Mouse (Mus musculus) heart, adult 2 months (tissue): ENCODE measurements around the gene Rbm48. TPM values are rescaled to one million over a fixed set of nuclear protein-coding genes. Genes with fewer than 3 reads are reported as not detected.

ENCODE experiments used
- DNase-seq, 2 experiments: peaks; one replicate each; pipeline ENCODE4 v3.0.0; 2021
- H3K27ac ChIP-seq: fragments of 200-600 bp; 2 replicates; pipeline ENCODE4 v1.8.1; 2022
- H3K27me3 ChIP-seq: fragments of 200-500 bp; 2 replicates; pipeline ENCODE4 v1.6.1; 2012; ENCODE audit warnings: mild to moderate bottlenecking, low read length, inconsistent platforms, mixed read lengths; ENCODE audit not compliant: control insufficient read depth, insufficient read depth
- H3K36me3 ChIP-seq: fragments of 200-500 bp; 2 replicates; pipeline ENCODE4 v1.6.1; 2012; ENCODE audit warnings: low read length, inconsistent platforms; ENCODE audit not compliant: control insufficient read depth, insufficient read depth
- H3K4me1 ChIP-seq: fragments of 200-500 bp; 2 replicates; pipeline ENCODE4 v1.6.1; 2011; ENCODE audit warnings: low read length; ENCODE audit not compliant: control insufficient read depth, insufficient read depth
- H3K4me3 ChIP-seq: fragments of 200-600 bp; 2 replicates; pipeline ENCODE4 v1.8.1; 2022
- H3K79me2 ChIP-seq: fragments of 200-500 bp; replicated peaks from 2 replicates; pipeline ENCODE4 v1.6.1; 2012; ENCODE audit warnings: mild to moderate bottlenecking, inconsistent platforms, low read length, moderate library complexity, mixed read lengths; ENCODE audit not compliant: control insufficient read depth, insufficient read depth
- H3K9ac ChIP-seq: fragments of 200-500 bp; 2 replicates; pipeline ENCODE4 v1.6.1; 2012; ENCODE audit warnings: low read depth, mild to moderate bottlenecking, control low read depth, inconsistent platforms, low read length, mixed read lengths
- CTCF ChIP-seq: fragments of 200-600 bp; IDR thresholded peaks from 2 replicates; pipeline ENCODE4 v1.8.1; 2022; ENCODE audit warnings: antibody characterized with exemption, mild to moderate bottlenecking, moderate library complexity
- EP300 ChIP-seq: fragments of 200-500 bp; IDR thresholded peaks from 2 replicates; pipeline ENCODE4 v1.6.1; 2011; ENCODE audit warnings: low read depth, low read length, control low read depth; ENCODE audit not compliant: insufficient read depth
- POLR2A ChIP-seq: fragments of 200-500 bp; IDR thresholded peaks from 2 replicates; pipeline ENCODE4 v1.6.1; 2011; ENCODE audit warnings: mild to moderate bottlenecking, low read depth, low read length, control low read depth; ENCODE audit not compliant: insufficient read depth
- WGBS: fragments of 180-500 bp; shearing (Covaris S2); methylation state at CpG from one replicate; pipeline ENCODE4 v1.1.7; 2018; 5-methylcytosine and 5-hydroxymethylcytosine counted together
- intact Hi-C: fragments of 180-260 bp; cut with DNase I; formaldehyde crosslinking; loops from one replicate; pipeline ENCODE4 v1.15.1; 2025
- polyA plus RNA-seq: library from polyadenylated mRNA; depleted of rRNA; stranded (reverse); fragments of >200 nt; gene quantifications from 2 replicates; pipeline ENCODE4 v1.2.3, GENCODE M21; 2012; rRNA removed
- total RNA-seq, 2 experiments: library from RNA; stranded (reverse); gene quantifications; 2 replicates each; pipeline ENCODE4 v1.2.3; 2021

The Rbm48 gene
- total and polyA plus RNA-seq, 3 experiments, result 2.8 to 5.0 (median 3.5) TPM

- H3K4me3 ChIP-seq, result peak overlapping the region; percentile 94
- DNase-seq, result no peak
- peaks cover 10% of the 10 kb centered on the region for H3K79me2 ChIP-seq
- WGBS, result 9% methylated on average over 7 of the region's 7 CpGs
- no peak for TF ChIP-seq POLR2A
- TF ChIP-seq EP300, result no peak
- no peak for TF ChIP-seq CTCF
- H3K27me3 ChIP-seq, result no peaks in the 10 kb centered on the region
- peaks cover 8% of the 10 kb centered on the region for H3K36me3 ChIP-seq
- H3K27ac ChIP-seq, result peak overlapping the region; percentile 95; the same call in 1 of the 2 replicates
- intact Hi-C loops, result no loop called here
- peaks cover 10% of the 10 kb centered on the region for H3K4me1 ChIP-seq
- peak overlapping the region; percentile 98 for H3K9ac ChIP-seq
Measured at GRCm38 (mm10) chr5:3544480-3544769, 52.0 kb downstream of the Rbm48 start.

DNA sequence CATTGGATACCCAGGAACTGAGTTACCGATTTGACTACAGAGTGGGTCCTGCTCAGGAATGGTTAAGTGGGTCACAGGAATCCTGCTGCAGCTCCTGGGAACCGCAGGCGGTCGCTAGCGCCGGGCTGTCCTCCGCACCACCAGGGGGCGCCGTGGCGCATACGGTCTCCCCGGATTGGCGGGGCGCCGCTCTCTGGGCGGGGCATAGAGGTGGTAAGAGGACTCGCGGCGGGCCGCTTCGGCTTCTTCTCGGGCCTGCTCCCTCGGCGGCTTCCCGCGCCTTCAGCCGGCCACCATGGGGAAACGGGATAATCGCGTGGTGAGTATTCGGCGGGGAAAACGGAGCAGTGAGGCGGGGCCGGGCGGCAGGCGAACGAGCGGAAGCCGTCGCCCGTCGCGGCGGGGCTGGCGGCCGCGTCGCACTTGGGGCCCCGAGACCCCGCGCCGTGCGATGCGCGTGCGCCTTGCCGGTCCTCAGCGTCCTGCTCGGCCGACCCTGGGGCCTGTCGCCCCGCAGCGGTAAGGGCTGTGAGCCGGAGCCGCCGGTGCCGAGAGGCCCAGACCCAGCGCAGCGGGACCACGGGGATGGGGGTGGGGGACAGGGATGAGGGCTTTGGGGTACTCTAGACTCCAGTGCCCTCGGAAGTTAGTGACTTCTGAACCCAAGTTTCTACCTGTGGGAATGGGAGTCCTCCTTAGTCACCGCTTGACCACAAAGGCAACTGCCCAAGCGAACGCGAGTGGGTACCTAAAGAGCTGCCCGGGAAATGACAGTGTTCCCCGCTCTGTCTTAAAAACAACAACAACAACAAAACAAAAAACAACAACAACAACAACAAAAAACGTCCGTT, 52.5 kb downstream of the Rbm48 start, which contains the start of gene Fam133b:
Fam133b (plus strand) TSS at position 205 of the 851 bp plus-strand sequence.
- Histone ChIP-seq H3K4me1 (peaks cover 10% of the 10 kb centered on the region), H3K4me3 (peak within 1 kb of the TSS; percentile 94), H3K27ac (peak within 1 kb of the TSS; percentile 95), H3K27me3 (no peaks in the 10 kb centered on the region), H3K36me3 (peaks cover 8% of the 10 kb centered on the region), H3K79me2 (peaks cover 10% of the 10 kb centered on the region), H3K9ac (peak within 1 kb of the TSS; percentile 98)
- under 1% methylated on average over 80 of the region's 80 CpGs for WGBS
- peak; percentile 57 for TF ChIP-seq POLR2A
- TF ChIP-seq EP300, result no peak
- peak; percentile 94 to 99 for DNase-seq
- intact Hi-C loops, result loop anchor here (2.0 kb wide), 1 partner anchor 53 kb away; the partner anchor contains the start of genes Pex1 and Rbm48

- WGBS, result 80% methylated on average over 6 of the region's 6 CpGs
- TF ChIP-seq EP300 (no peak), POLR2A (no peak), CTCF (no peak)
- Histone ChIP-seq H3K9ac (no peak overlapping the region), H3K27ac (no peak overlapping the region), H3K79me2 (peaks cover 9% of the 10 kb centered on the region), H3K36me3 (peaks cover 8% of the 10 kb centered on the region), H3K4me1 (peaks cover 10% of the 10 kb centered on the region), H3K27me3 (no peaks in the 10 kb centered on the region), H3K4me3 (no peak overlapping the region)
- DNase-seq, result no peak
- intact Hi-C loops, result loop anchor here (2.0 kb wide), 1 partner anchor 55 kb away; the partner anchor contains the start of genes Pex1 and Rbm48
Measured at GRCm38 (mm10) chr5:3541871-3542270, 54.5 kb downstream of the Rbm48 start.

DNA sequence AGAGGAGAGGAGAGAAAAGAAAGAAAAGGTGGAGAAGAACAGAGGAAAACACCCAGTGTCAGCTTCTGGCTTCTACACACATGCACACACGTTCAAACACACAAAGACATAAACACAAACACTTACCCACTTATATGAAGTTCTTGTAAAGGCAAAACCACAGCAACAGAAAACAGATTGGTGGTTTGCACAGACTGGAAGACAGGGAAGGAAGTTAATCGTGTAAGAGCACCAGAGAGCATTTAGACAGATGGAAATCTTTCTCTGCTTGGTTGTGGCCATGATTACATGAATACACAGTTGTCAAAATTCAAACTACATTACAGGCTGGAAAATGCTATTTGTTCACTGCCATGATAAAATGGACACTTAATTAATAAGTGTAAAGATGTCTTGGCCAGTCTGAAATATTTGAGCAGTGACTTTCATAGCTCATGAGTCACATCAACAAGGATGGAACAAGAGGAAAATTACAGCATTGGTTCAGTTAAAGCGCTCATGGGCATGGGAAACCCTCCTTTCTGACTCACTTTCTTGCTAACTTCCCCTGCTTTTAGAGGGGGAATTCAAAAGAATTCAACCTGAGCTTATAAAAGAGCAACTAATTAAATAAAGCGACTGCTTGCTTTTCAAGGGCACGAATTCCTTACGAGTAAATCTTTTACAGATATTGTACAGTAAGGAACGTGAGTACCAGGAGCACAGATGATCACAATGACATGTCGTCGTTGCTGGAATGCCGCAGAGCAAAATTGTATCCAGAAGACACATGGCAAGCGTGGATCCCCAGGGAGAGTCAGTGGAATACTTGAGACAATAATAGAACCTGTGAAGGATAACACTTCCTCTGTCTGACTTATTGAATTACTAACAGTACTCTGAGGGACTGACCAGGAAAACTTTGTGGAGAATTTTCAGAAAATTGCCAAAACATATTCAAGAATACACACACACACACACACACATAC, 57.6 kb downstream of the Rbm48 start:
- no peak for TF ChIP-seq CTCF
- TF ChIP-seq EP300, result no peak
- TF ChIP-seq POLR2A, result no peak
- intact Hi-C loops, result no loop called here
- peaks cover under 1% of the 10 kb centered on the region; the same call in 1 of the 2 replicates for H3K79me2 ChIP-seq
- peaks cover 2% of the 10 kb centered on the region; the same call in 1 of the 2 replicates for H3K4me1 ChIP-seq
- no peak overlapping the region for H3K27ac ChIP-seq
- 36% methylated on average over 11 of the region's 11 CpGs for WGBS
- H3K4me3 ChIP-seq, result no peak overlapping the region
- DNase-seq, result no peak
- no peaks in the 10 kb centered on the region for H3K36me3 ChIP-seq
- no peaks in the 10 kb centered on the region for H3K27me3 ChIP-seq
- no peak overlapping the region for H3K9ac ChIP-seq

DNA sequence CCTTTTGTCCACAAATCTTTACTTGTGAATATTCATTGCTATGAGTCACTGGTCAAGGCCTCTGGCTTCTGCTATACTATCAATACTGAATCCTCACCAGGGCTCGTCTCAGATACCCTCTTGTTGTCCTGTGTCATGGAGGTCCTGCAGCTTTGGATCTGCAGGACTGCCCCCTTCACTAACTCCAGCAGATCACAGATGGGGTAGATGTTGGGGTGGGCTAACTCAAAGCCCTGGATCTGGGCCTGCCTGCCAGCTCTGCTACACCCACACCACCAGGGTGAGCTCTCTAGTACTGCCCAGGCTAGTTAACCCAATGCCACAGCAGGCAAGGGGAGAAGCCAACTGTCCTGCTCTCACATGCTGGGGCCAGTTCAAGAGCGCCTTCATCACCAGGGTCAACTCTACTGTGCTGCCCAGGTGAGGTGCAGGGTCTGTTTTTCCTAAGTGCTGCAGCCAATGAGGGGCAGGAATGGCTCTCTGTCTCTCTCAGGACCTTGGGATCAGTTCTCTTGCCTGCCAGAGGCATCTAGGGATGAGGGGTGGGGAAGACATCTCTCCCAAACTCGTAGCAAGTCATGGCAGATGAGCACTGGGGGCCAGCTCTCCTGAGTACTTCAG, 59.7 kb downstream of the Rbm48 start:
- no peaks in the 10 kb centered on the region for H3K36me3 ChIP-seq
- no peak overlapping the region for H3K27ac ChIP-seq
- no peaks in the 10 kb centered on the region for H3K4me1 ChIP-seq
- H3K27me3 ChIP-seq, result no peaks in the 10 kb centered on the region
- TF ChIP-seq POLR2A, result no peak
- no peak for TF ChIP-seq EP300
- no peak for TF ChIP-seq CTCF
- no peak overlapping the region for H3K4me3 ChIP-seq
- H3K9ac ChIP-seq, result no peak overlapping the region
- intact Hi-C loops, result no loop called here
- DNase-seq, result no peak
- WGBS, result 70% methylated on average over 3 of the region's 3 CpGs
- no peaks in the 10 kb centered on the region for H3K79me2 ChIP-seq

Other genes with a start within 250 kb of the Rbm48 start
- 10 to 100 TPM; 11.3 to 12.1 TPM for gene Fam133b, start 52.8 kb downstream of the Rbm48 start, total RNA-seq
- gene Fam133b, start 52.8 kb downstream of the Rbm48 start, polyA plus RNA-seq, result 4.1 and 7.2 TPM in 2 replicates
- gene 1700109H08Rik, start 25.0 kb downstream of the Rbm48 start, total RNA-seq, result 1 to 10 TPM; 2.0 to 3.1 TPM
- gene 1700109H08Rik, start 25.0 kb downstream of the Rbm48 start, polyA plus RNA-seq, result 1.3 and 2.4 TPM in 2 replicates
- gene Pex1, start 519 bp downstream of the Rbm48 start, total RNA-seq, result 1 to 10 TPM; 8.8 to 9.3 TPM
- gene Pex1, start 519 bp downstream of the Rbm48 start, polyA plus RNA-seq, result 5.4 and 7.5 TPM in 2 replicates
- not detected for gene Tmbim7, start 54.6 kb upstream of the Rbm48 start, total RNA-seq
- 0.14 and 0.15 TPM in 2 replicates for gene Tmbim7, start 54.6 kb upstream of the Rbm48 start, polyA plus RNA-seq
- gene Gatad1, start 60.6 kb upstream of the Rbm48 start, total RNA-seq, result 10 to 100 TPM; 89.7 to 97.6 TPM
- gene Gatad1, start 60.6 kb upstream of the Rbm48 start, polyA plus RNA-seq, result 58.8 and 117 TPM in 2 replicates
- gene Ankib1, start 206.3 kb upstream of the Rbm48 start, total RNA-seq, result 10 to 100 TPM; 25.2 to 28.0 TPM
- gene Ankib1, start 206.3 kb upstream of the Rbm48 start, polyA plus RNA-seq, result 3.6 and 7.4 TPM in 2 replicates
- gene Krit1, start 206.6 kb upstream of the Rbm48 start, total RNA-seq, result 10 to 100 TPM; 28.4 to 30.9 TPM
- gene Krit1, start 206.6 kb upstream of the Rbm48 start, polyA plus RNA-seq, result 9.0 and 20.4 TPM in 2 replicates
- under 1 TPM in 1 of 2 experiments, not detected in 1; 0.07 TPM for gene Lrrd1, start 248.6 kb upstream of the Rbm48 start, total RNA-seq
- 0.06 and 0.09 TPM in 2 replicates for gene Lrrd1, start 248.6 kb upstream of the Rbm48 start, polyA plus RNA-seq